Mouse (Mus musculus) T-helper 1 cell (primary cell): ENCODE data around the gene Vwa5b1.

Experiments used
- in situ Hi-C: fragments of 300-600 bp; cut with MboI, MseI; formaldehyde crosslinking; loops from one replicate; pipeline ENCODE4 v1.15.1; 2025; ENCODE audit warnings: high pct_unique_total_duplicates

Vwa5b1 gene

DNA sequence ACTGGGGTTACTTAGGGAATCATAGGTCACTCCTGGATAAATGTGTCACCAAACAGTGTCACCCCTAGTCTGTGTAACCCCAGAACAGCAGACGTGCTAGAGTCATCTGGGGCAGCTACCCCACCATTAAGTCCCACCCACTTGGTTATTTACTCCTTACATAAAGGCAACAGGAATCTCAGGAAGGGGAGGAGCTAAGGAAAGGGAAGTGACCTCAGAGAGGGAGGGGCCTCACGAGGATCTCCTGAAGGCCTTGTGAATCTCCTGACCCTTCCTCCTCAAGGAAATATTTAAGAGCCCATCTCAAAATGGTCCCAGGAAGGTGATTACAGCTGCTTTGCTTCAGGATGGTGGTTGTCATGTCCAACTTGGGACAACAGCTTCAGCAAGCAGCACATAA, 103.9 kb downstream of the Vwa5b1 start:
- in situ Hi-C loops: no loop called here

DNA sequence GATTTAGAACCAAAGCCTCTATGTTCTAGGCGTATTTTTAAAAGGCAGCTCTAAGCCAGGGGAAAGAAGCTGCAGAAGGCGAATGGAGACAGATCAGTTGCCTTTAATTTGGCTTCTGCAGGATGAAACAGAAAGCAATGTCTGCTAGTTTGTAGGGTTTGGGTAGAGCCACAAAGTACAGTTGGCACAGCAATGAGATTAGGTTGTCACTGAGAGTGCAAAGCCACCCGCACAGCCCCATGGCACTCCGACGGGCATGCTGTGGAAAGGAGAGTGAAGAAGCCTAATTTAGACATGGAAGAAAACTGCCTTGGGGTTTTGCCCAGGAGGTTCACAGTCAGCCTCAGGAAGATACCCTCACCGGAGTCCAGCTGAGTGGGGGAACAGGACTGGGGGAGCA, 105.7 kb downstream of the Vwa5b1 start:
- in situ Hi-C loops: no loop called here

GRCm38 (mm10) chr4:138525684-138526083, 110.0 kb downstream of the Vwa5b1 start:
- in situ Hi-C loops: no loop called here

DNA sequence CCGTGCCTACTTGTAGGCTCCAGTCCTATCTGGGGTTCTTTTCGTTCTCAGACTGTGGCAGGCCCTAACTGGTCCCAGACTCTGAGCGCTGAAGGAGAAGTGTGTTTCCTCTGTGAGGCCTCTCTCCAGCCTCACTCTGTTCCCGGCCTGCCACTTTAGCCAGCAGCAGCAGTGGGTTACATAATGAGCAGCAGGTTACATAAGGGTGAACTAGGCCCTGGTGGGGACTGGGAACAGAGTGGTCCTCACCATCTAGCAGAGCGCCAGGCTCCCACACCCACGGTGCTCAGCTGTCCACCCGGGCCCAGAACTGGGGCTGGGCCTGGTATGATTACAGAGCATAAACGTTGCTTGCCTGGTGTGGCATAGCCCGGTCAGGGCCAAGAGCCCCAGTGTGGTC, 110.9 kb downstream of the Vwa5b1 start:
- in situ Hi-C loops: no loop called here

GRCm38 (mm10) chr4:138523775-138524174, 111.9 kb downstream of the Vwa5b1 start:
- in situ Hi-C loops: no loop called here

GRCm38 (mm10) chr4:138522296-138522695, 113.4 kb downstream of the Vwa5b1 start:
- in situ Hi-C loops: no loop called here

DNA sequence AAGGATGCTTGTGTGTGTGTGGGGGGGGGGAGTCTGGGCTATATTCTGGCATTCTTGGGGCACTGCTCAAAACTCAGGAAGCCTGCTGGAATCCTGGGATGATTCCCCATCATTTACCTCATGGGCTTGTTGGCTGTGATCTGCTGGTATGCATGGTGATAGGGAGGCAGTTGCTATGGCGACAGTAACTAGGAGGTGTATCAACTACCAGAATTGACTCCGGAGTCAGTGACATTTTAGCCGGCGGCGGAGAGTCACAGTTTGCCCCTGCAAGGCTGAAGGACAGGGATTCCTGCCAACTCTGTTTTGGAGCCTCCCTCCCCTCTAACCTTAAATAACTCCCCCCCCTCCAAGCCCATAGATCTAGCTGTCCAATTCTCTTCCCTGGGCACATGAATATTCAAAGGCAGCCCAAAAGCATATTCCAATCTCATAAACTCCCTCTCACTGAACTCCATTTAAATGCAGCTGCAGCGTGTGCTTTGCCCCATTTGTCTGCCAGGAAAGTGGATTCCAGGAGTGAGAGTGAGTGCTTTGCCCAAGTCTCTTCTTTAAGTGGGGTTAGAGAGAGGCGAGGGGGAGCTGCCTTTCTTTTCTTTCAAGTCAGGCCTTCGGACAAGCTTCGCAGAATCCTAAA, 118.4 kb downstream of the Vwa5b1 start:
- in situ Hi-C loops: no loop called here

DNA sequence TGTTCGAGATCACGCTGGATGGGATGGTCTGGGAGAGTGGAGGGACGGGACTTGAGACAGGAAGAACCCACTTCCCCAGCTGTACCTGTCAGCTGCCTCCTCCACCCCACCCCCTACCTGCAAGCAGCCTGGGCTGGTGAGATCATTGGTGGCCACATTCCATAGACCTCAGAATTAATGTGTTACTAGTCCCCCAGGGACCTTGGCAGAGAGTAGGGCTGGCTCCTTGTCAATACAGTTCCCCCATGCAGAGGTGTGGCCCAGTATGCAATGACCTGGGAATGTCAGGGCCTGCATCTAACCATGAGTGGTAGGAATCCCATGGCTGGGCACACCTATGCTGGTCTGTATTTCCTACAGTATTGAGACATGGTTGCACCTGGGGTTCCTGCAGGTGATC, 119.2 kb downstream of the Vwa5b1 start:
- in situ Hi-C loops: no loop called here
